Mouse (Mus musculus) layer of hippocampus, adult 9-10 months (tissue): ENCODE measurements around the gene Magea5.
"Not testable (repeated sequence)": the region's sequence is repeated elsewhere in the genome, so short reads cannot be mapped to it uniquely, and the experiment has no call there.

Experiments
- DNase-seq: peaks from one replicate; pipeline ENCODE4 v3.0.0; 2022; ENCODE audit warnings: low spot score

Magea5 gene

DNA sequence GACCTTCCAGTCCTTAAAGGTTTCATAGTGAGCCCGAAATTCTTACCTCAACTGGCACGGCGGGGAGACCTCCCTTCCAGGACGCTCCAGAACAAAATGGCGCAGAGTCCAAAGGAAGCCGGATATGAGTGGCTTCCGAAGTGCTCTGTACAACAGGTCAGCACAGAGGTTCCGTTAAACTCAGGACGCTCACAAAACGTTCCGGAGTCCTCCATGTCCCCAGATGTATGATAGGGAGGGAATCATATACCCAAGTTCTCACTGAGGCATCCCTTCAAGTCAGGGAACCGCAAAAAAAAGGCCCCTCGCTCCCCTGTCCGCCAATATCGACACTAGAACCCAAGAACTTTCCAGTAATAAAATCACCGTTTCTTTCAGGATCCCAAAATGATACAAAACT is at the start of gene Magea5:
Gene Magea5 (minus strand): TSS at position 101 of the 400 bp plus-strand sequence.
- not testable (repeated sequence) for DNase-seq

DNA sequence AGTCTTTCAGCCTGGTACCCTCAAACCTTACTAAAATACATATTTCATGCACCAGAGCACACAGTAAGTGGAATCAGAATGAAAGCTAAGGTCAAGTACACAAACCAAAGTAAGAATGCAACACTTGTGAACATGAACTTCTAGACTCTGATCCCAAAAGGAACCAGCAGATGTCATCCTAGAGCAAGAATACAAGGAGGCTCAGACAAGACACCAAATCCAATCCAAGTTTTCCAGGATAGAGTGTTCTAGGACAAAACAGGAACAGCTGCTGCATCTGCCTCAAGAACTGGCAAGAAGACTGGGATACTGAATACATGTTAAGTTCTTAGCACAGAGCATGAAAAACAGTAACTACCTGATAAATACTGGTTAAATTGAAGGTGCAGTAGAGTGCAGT is 35.1 kb upstream of the Magea5 start:
- peak; percentile 10 for DNase-seq

DNA sequence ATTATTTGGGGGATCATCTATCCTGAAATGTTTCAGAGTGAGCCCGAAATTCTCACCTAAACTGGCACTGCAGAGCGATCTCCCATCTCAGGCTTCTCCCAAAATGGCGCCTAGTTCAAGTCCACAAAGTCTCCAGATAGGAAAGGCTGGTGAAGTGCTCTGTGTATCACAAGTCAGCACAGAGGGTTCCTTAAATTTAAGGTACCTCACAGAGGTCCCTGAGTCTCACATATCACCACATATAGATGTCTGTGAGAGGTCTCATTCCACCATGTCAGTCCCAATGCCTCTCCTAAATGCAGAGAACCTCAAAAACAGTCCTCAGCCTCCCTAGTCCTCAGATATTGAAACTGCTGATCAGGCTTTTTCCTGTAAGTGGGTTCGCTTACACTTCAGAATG is 30.6 kb upstream of the Magea5 start, which contains the start of gene Magea2:
Gene Magea2 (minus strand): TSS at position 101 of the 400 bp plus-strand sequence.
- DNase-seq = not testable (repeated sequence)

DNA sequence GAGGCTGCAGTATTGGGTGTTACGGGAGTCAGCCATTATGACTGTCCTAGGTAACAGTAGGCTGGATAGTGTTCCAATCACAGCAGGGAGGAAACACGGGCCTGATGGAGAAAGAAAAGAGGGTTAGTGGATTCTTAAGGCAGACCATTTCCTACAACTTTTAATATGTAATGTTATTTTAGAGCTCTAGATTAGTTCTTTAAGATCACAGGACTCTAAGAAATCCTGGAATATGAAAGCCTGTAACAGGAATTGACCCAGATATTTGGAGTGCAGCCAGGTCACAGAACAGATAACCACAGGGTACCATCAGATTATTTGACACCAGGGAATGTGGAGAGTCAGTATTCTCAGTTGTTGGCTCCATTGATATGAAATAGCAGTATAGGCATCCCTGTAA is 26.7 kb upstream of the Magea5 start, which contains the start of gene Magea1:
Gene Magea1 (minus strand): TSS at position 101 of the 400 bp plus-strand sequence.
- not testable (repeated sequence) for DNase-seq
